Mouse (Mus musculus) MEL (cell line): ENCODE results near the gene Ppib.

ENCODE experiments used
- CTCF ChIP-seq, 3 experiments: IDR thresholded peaks in 2 of 3; conservative IDR thresholded peaks in 1 of 3; 2 replicates each; pipeline ENCODE4 v1.5.1; 2011 to 2012; ENCODE audit warnings: low read length in 3 of 3, low read depth in 2 of 3, mild to moderate bottlenecking in 2 of 3, improper control_type of control experiment in 1 of 3, inconsistent platforms in 1 of 3, mixed read lengths in 1 of 3, moderate library complexity in 1 of 3; ENCODE audit not compliant: control insufficient read depth in 1 of 3, insufficient read depth in 1 of 3, poor library complexity in 1 of 3, severe bottlenecking in 1 of 3
- POLR2A ChIP-seq, 2 experiments: IDR thresholded peaks; 2 replicates each; pipeline ENCODE4 v1.6.1; 2011 to 2012; ENCODE audit warnings: low read length in 2 of 2, mild to moderate bottlenecking in 2 of 2, control low read depth in 1 of 2, improper control_type of control experiment in 1 of 2, low read depth in 1 of 2, moderate library complexity in 1 of 2; ENCODE audit not compliant: control insufficient read depth in 1 of 2, insufficient read depth in 1 of 2, poor library complexity in 1 of 2
- POLR2AphosphoS2 ChIP-seq: IDR thresholded peaks from 2 replicates; pipeline ENCODE4 v1.6.1; 2011; ENCODE audit warnings: low read length, improper control_type of control experiment
- RCOR1 ChIP-seq: IDR thresholded peaks from 2 replicates; pipeline ENCODE4 v1.6.1; 2012; ENCODE audit warnings: low read depth, mild to moderate bottlenecking, inconsistent platforms, low read length, improper control_type of control experiment
- TBP ChIP-seq: IDR thresholded peaks from 2 replicates; pipeline ENCODE4 v1.8.0; 2011; ENCODE audit warnings: low read depth, low read length, improper control_type of control experiment

DNA sequence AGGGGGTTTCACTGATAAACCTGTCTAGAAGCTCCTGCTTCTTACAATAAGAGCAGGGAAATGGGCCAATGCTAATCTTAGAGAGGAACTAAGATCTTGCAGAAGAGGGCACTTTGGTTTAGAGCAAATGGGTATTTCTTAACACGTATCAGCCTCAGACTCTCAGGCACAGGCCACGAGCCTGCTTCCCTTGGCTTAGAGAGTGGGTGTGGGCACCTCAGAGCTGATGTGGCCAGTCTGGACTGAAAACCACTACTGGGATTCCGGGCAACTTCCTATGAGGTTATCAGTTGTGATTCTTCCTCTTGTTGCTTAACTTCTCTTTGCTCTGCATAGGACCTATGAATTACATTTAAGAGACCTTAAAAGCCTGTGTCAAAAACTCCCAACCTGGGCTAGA lies 54.3 kb downstream of the Ppib start:
- TF ChIP-seq POLR2AphosphoS2 (no peak), POLR2A (IDR thresholded peaks at IDR 0.05; ENCODE audit: control insufficient read depth in 1 of 2, insufficient read depth in 1 of 2, low read depth in 1 of 2, low read length in 2 of 2, poor library complexity in 1 of 2) (no peak), CTCF (IDR thresholded peaks at IDR 0.05 in 2 of 3, conservative IDR thresholded peaks at IDR 0.05 in 1 of 3; ENCODE audit: control insufficient read depth in 1 of 3, insufficient read depth in 1 of 3, low read depth in 2 of 3, low read length in 3 of 3, poor library complexity in 1 of 3, severe bottlenecking in 1 of 3) (no peak), RCOR1 (no peak), TBP (no peak)
